Mouse (Mus musculus) adrenal gland, postnatal 10 days (tissue): ENCODE measurements around the gene Lrrc59. TPM values are rescaled to one million over a fixed set of nuclear protein-coding genes. Genes with fewer than 3 reads are reported as not detected.

ENCODE experiments used
- total RNA-seq, 2 experiments: library from RNA; stranded (reverse); gene quantifications; 2 replicates each; pipeline ENCODE4 v1.2.3; 2021

Lrrc59 gene
- total RNA-seq, 2 experiments from 2014 or later, result 101 to 119 TPM

Other genes with a start within 250 kb of the Lrrc59 start
- gene Abcc3, start 236.8 kb upstream of the Lrrc59 start, total RNA-seq, result 1 to 10 TPM; 6.4 to 8.3 TPM
- 1 to 10 TPM; 2.1 to 2.8 TPM for gene Cacna1g, start 155.6 kb upstream of the Lrrc59 start, total RNA-seq
- not detected for gene Spata20, start 143.6 kb upstream of the Lrrc59 start, total RNA-seq
- 10 to 100 TPM in 1 of 2 experiments, 1 to 10 TPM in 1; 7.0 to 10.2 TPM for gene Epn3, start 129.8 kb upstream of the Lrrc59 start, total RNA-seq
- 1 to 10 TPM; 3.3 to 4.8 TPM for gene Mycbpap, start 108.0 kb upstream of the Lrrc59 start, total RNA-seq
- 10 to 100 TPM in 1 of 2 experiments, 1 to 10 TPM in 1; 8.3 to 10.1 TPM for gene Rsad1, start 80.5 kb upstream of the Lrrc59 start, total RNA-seq
- 1 to 10 TPM in 1 of 2 experiments, under 1 TPM in 1; 0.39 to 2.9 TPM for gene Chad, start 64.7 kb upstream of the Lrrc59 start, total RNA-seq
- 10 to 100 TPM; 55.9 to 57.7 TPM for gene Acsf2, start 27.9 kb upstream of the Lrrc59 start, total RNA-seq
- gene Mrpl27, start 24.0 kb downstream of the Lrrc59 start, total RNA-seq, result 10 to 100 TPM; 92.1 to 96.4 TPM
- gene Eme1, start 24.2 kb downstream of the Lrrc59 start, total RNA-seq, result 1 to 10 TPM; 2.0 to 3.6 TPM
- 10 to 100 TPM; 19.8 to 26.5 TPM for gene Xylt2, start 47.7 kb downstream of the Lrrc59 start, total RNA-seq
- not detected for gene Gm11541, start 74.7 kb downstream of the Lrrc59 start, total RNA-seq
- under 1 TPM; 0.36 to 0.48 TPM for gene Cdc34b, start 112.0 kb downstream of the Lrrc59 start, total RNA-seq
- not detected for gene Tmem92, start 152.9 kb downstream of the Lrrc59 start, total RNA-seq